Mouse (Mus musculus): ENCODE measurements around the gene Gtf2a2.
"Not testable (repeated sequence)": the region's sequence is repeated elsewhere in the genome, so short reads cannot be mapped to it uniquely, and the experiment has no call there.

Gene Gtf2a2

DNA sequence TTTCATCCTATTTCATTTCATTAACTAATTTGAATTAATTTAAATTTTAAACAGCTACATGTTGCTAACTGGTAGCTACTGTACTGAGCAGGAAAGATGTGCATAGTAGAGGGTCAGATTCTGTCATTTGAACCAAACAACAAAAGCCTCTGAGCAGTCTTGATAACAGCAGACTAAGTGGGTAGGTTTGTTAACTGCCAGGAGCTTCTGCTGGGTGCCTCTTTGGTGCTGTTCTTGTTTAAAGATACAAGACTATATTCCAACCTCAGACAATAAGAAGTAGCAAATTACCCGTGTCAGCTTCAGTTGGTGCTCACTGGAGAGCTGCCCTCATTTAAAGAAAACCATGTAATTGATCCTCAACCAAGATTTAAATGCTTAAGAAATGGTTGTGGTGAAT lies 9.3 kb downstream of the Gtf2a2 start:
- no peak for DNase-seq (ENCODE audit: low spot score)

DNA sequence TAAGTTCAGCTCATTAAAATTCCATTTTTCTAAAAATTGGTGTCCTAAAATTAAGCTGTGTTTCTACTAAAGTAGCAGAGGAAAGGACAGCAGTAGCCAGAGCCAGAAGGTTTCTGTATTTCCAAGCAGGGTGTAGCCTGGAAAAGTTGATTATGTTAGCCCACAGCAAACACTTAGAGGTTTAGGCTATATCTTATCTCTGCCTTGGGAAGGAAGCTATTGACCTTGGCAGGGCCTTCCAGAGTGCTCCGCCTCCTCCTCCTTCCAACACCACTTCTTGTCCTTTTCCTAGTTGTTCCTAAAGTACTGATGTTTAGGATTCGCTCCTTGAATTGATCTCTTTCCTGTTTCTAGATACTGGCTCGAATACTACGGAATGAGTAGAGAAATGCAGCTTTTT lies 9.7 kb downstream of the Gtf2a2 start:
- DNase-seq (ENCODE audit: low spot score): no peak

DNA sequence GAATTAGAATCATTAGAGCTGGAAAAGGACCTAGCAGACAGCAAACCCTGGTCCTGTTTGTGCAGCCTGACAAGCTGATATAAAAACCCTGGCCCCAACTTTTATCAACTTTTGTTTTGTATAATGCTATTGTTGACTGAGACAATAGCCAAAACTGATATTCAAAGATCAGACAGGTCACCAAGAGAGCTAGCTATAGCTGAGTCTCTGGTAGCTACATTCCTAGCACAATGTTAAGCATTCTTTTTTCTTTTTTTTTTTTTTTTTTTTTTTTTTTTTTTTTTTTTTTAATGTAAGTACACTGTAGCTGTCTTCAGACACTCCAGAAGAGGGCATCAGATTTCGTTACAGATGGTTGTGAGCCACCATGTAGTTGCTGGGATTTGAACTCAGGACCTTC lies 11.3 kb downstream of the Gtf2a2 start:
- DNase-seq (ENCODE audit: low spot score): not testable (repeated sequence)

DNA sequence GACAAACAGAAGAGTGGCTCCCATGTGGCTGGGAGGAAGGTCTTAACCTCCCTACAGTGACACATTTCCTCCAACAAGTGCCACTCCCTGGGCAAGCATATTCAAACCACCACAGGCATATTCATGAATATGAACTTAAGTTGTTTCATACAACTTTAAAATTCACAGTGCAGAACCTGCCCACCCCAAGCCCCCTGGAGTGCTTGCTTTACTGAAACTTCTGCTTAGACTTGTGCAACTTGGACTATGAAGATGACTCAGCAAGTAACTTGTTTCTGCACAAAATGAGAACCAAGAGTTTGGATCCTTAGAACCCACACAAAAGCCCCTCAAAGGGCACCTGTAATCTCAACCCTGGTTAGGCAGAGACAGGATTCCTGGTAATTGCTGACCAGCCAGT lies 12.3 kb downstream of the Gtf2a2 start:
- no peak for DNase-seq (ENCODE audit: low spot score)

DNA sequence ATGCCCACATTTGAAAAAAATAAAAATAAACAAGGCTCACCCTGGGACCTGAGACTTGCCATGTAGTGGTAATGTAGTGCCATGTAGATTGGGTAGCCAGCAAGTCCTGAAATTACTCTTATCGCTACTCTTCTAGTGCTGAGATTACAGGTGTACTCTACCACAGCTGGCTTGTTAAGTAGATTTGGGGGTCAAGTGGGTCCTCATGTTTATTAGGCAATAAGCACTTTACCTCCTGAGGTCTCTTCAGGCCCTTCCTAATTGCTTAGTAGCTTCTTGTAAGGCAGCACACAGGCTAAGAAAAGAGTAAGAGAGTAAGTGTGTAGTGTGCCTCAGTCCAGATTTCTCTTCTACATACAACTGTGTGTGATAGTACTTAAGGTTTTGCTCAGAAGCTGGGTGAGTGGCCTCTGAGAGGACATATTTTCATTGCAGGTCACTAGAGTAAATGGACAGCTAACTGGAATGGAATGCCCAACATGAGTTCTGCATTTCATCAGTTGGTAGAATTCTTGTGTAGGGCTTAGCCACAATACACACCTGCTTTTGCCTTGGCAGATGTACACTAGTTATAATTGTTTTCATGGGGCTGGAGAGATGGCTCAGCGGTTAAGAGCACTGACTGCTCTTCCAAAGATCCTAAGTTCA lies 13.1 kb downstream of the Gtf2a2 start:
- no peak for DNase-seq (ENCODE audit: low spot score)

DNA sequence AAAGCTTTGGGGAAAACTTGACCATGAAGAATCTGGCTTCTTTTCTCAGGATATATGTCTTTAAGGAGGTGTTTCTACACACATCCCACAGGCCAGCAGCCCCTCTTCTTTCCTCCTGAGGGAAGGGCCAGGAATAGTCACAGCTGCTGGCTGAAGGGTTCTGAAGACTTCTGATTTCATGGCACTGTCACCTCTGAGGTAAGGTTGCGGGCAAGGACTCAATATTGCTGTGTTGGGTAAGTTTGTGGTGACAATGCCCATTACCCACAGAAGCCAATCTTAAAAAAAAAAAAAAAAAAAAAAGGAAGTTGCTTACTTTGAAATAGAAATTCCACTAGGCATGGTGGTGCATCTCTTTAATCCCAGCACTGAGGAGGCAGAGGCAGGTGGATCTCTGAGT lies 19.8 kb downstream of the Gtf2a2 start:
- DNase-seq (ENCODE audit: low spot score): no peak

DNA sequence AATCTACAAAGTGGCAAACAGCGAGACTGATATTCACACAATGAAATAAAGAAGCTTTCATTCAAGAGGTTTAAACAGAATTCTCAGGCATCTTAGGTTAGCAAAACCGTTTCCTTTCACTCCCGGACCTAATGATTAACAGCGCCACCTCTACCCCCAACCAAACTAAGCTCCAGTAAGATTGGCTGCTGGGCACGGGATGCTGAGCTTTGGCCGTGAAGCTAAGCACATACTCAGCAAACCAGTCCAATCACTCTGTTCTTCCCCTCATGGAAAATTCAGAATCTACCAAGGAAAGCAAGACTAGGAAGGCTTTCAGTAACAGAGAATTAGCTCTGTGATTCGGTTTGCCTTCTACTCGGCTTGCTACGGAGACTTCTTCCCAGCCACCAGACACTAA lies 20.7 kb downstream of the Gtf2a2 start:
- DNase-seq (ENCODE audit: low spot score): no peak

DNA sequence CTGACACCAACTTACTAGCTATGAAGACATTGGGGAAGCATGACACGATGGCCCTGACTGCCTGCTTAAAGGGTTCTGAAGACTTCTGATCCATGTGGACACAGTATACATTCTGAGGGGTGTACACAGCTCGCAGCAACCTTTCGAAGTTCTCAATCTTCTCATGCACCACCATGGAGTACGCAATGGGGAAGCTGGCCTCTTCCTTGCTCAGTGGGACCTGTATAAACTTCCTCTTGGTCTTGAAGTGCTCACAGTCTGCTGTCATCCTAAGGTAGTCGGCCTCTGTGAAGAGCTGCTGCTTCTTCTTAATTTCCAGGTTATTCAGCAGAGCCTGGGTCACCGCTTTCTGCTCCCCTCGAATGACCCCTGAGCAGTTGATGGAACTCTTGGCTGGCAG lies 22.4 kb downstream of the Gtf2a2 start:
- DNase-seq (ENCODE audit: low spot score): no peak

DNA sequence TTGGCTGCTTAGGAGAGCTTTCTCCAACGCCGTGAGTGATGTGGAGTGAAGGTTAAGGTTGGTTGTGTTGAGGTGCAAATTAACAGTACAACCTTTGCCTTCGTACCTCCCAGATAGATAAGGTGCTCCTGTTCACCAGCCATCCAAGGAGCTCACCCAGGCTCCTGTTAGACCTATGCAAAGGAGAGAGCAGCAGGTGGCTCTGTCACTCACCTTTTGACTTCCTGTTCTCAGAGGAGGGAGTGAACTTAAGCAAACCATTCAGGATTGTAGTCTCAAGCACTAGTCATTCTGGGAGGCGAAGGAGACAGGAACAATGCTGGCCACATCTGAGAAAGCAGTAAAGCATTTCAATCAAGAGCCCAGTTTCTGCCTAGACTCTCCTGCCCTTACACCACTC lies 24.3 kb downstream of the Gtf2a2 start:
- DNase-seq (ENCODE audit: low spot score): no peak

DNA sequence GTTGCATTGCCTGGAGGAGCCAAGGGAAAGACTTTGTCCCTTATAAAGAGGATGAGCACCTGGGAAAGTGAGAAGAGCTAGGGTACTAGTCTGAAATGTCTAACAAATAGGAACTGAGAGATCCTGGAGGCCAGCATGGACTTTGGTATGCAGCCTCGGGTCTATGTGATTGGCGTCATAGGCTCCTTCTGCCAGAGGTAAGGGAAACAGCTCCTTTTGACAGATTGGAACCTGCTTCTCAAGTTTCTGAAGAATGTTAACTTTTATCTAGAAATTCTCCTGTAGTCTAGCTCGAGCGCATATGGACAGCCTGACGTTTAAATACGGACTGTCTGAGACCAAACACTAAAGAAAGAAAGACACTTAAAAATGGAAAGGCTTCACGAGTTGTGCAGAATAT lies 25.6 kb downstream of the Gtf2a2 start, which contains the start of gene Gcnt3:
Gcnt3 (minus strand) TSS at position 101 of the 400 bp plus-strand sequence.
- no peak for DNase-seq (ENCODE audit: low spot score)

DNA sequence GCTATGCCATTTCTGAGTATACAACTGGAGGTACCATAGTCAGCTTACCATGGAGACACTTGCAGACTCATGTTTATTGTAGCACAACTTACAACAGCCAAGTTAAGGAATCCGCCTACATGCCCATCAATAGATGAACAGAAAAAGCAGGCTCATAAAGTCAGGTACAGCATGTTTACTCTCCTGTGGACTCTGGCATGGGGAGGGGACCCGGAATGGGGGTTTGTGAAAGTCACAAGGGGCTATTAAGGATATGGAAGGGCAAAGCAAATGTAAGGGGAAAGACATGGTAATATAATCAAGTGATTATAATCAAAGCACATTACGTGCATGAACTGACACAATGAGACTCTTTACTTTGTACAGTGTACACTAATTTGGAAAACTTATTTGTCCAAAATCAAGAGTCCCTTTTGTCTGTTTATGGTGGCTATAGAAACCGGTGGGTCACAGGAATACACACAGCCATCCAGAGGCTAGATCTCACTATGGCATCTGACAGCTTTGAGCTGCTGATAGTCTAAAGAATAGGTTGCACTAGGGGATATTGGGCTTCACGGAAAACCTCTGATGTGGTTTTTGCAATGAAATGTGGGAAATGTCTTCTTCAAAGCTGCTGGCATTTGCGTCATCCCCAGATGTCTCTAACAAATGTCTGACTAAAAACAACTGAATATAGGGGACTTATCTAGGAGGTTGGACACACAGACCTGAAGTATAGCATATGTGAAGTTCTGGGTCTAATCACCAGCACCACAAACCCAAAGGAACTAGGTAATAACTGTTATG lies 27.4 kb downstream of the Gtf2a2 start:
- no peak for DNase-seq (ENCODE audit: low spot score)

DNA sequence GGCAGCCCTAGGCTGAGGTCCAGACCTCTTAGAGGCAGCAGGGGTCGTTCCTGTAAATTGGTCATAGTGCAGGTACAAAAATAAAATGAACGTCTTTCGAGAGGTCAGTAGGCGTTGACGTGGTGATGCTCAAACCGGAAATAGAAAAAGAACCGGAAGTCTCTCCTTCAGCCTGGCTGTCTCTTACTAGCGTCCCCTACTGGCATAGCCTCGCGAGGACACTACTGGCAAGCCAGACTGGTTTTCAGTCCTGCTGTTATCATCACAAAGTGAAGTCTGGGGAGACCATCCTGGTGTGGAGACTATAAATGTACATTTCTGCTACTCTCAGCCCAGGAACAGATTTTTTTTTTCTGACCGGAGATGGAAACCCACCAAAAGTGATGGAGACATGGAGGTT lies 28.2 kb downstream of the Gtf2a2 start:
- no peak for DNase-seq (ENCODE audit: low spot score)

DNA sequence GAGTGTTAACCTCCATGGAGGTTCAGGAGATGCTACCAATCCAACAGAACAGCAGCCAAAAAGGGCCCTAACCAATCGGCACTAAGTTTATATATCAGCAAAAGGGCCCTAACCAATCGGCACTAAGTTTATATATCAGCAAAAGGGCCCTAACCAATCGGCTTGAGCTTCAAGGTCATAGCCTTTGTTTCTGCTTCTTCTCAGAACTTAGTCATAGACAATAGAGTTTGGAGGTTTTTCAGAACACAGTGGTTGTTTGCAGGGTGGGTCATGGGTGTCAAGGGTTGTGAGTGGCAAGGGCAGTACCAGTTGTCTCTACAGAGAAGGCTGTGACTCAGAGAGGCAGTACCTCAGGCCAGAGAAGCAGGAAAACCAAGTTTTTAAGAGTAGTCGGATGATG lies 29.8 kb downstream of the Gtf2a2 start:
- no peak for DNase-seq (ENCODE audit: low spot score)

DNA sequence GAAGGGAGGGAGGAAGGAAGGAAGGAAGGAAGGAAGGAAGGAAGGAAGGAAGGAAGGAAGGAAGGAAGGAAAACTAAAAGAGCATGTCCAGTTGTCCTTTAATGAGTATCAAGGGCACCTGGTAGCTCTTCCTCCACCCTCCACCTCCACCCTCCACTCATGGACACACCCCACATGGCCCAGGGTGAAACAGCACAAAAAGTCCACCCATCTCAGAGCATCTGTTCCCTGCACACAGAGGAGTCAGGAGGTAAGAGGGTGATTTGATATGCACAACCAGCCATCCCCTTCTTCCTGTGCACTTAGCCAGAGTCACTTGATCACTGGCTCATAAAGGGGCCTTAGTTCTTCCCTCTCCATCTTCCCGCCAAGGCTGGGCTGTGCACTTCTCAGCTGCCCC lies 30.6 kb downstream of the Gtf2a2 start:
- no peak for DNase-seq (ENCODE audit: low spot score)

DNA sequence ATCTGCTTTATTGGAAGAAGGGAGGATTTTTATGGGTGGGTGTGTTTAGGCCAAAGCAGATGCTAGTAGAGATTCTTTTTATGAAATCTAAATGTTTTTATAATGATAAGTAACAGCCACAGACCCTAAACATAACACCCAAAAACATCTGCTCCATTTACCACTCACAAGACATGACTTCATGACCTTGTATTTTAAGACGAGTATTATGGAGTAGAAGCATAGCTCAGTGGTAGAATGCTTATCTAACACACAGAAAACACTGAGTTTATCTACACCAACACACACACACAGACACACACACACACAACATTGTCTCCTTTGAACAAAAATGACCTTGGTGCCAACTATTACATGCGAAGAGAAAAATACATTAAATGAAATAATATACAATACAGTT lies 32.5 kb downstream of the Gtf2a2 start:
- no peak for DNase-seq (ENCODE audit: low spot score)

DNA sequence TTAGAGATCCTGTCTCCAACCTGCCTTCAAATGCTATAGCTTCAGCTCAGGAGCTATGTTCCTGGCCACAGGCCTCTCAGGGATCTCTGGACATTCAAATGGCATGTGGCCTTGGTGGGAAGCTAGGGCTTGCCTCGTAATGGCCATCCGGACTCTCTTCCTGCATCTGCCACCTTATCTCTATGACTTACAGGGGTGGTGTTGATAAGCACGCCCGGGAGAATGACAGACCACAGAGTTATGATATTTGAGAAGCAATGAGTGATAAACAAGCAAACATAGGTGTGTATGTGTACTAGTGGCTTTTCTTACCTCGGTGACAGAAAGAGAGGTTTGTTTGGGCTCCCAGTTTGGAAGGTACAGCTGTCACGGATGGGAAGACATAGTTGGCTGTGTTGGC lies 33.9 kb downstream of the Gtf2a2 start:
- no peak for DNase-seq (ENCODE audit: low spot score)

DNA sequence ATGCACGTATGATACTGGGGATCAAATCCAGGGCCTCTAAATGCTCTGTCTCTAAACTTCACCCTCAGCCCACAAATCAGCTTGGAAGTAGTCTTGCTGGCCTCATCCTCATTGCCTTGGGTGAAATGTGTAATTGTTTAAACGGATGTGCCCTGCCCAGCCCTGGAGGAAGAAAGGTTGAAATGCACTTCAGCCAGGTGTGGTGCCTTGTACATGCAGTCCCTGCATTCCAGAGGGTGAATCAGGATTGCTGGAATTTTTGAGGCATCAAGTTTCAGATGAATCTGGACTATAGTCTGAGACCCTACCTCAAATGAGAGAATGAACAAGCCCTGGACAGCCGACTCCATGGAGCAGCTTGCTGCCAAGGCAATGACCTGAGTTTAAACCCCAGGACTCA lies 35.5 kb downstream of the Gtf2a2 start:
- no peak for DNase-seq (ENCODE audit: low spot score)

DNA sequence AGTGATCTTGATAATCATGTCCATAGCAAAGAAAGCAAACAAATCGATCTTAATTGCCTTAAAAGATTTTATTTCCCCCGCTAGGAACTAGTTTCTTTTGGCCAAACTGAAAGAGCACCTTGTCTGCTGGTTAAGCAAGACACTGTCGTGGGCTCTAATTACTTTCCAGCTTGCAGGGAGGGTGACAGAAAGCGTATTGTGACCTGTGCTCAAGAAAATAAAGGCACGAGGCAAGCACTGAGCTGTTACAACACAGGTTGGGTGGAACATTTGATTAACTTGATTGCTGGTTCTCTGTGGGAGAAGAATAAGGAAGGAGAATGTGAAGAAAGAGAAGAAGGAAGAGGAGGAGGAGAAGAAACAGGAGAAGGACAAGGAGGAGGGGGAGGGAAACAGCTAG lies 35.9 kb downstream of the Gtf2a2 start:
- DNase-seq (ENCODE audit: low spot score): no peak

DNA sequence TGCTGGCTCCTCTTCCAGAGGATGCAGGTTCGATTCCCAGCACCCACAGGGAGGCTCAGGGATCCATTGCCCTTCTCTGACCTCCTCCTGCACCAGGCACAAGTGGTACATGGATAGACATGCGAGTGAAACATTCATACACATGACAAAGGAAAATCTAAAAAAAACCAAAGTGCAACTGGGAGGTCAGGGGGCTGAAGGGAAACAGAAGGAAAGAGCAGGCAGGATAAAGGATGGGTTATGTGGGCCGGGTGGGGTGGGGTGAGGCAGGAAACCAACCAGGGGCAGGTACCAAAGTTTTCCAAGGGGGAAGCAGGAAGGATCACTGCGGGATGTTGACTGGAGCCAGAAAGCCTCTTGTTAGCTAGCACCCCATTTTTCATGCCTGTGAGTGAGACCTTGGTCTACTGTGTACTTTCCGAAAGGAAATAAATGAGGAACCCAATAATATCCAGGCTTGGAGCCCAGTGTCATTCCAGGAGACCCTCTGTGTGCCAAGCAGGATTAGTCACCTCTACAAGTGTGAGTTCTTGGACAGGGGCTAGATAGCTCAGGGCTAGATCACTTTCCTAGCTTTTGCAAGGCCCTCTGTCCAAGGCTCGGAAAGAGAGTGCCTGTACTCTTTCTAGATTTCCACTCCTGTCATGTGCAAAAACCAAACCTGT lies 36.5 kb downstream of the Gtf2a2 start:
- no peak for DNase-seq (ENCODE audit: low spot score)

DNA sequence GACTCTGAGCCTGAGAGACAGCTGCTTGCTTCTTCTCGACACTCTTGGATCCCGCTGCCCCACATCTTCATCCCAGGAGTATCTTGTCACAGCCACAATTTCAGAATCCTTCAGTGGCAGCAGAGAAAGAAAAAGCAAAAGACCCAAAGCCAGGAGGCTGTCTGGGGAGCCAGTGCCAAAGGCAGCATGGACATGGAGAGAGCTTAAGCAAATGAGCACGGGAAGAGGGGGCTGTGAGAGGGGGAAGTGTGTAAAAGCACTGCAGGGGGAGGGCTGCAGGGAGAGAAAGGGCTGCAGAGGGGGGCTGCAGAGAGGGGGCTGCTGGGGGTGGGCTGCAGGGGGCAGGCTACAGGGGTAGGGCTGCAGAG lies 37.0 kb downstream of the Gtf2a2 start:
- DNase-seq (ENCODE audit: low spot score): no peak

DNA sequence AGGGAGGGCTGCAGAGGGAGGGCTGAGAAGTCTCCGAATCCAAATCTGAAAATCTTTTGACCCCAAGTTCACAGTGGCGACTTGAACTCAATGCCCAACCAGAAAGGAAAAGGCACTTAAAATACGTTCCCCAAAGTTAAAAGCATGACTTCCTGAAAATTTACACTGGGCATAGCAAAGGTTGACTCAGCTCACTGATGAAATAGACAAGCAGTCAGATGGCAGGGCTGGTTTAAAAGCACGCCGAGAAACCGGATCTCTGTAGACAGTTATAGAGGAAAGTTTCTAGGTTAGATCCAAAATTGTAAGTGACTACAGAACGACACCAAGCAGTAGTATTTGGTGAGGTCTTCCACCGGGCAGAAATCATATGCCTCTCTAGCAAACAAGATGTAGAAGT lies 37.5 kb downstream of the Gtf2a2 start:
- DNase-seq (ENCODE audit: low spot score): no peak

DNA sequence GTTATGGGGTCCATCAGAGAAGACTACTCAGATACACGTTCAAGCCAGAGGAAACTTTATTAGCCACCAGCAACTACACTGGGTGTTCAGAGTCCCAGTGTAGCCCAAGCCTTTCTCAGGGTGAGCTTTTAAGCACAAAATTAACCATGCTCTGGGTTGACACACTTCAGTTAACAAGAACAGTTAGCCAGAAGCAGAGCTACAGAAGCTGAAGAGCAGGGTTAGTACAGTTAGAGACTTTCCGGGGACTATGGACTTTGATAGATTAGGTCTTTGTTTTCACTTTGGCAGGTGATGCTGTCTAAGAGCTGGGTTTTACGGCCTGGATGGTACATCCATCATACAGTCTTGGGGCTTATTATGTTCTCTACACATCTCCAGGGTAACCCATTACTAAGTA lies 40.4 kb downstream of the Gtf2a2 start:
- no peak for DNase-seq (ENCODE audit: low spot score)

DNA sequence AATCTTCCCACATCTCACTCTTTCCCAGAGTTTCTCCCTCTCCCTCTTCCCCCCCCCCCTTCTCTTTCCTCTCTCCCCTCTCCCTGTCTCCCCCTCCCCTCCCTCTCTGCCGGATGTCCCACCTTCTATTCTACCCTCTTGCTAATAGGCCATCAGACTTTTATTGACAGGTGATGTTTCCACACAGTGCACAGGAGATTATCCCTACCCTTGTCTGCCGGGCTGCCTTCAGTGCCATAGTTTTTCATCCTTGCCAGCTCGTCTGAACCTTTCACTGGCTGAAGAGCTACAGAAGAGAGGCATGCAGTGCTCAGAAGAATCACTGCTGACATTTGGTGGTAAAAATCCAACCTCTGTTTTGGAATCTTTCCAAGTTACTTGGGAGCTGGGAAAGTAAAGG lies 41.1 kb downstream of the Gtf2a2 start:
- DNase-seq (ENCODE audit: low spot score): no peak

DNA sequence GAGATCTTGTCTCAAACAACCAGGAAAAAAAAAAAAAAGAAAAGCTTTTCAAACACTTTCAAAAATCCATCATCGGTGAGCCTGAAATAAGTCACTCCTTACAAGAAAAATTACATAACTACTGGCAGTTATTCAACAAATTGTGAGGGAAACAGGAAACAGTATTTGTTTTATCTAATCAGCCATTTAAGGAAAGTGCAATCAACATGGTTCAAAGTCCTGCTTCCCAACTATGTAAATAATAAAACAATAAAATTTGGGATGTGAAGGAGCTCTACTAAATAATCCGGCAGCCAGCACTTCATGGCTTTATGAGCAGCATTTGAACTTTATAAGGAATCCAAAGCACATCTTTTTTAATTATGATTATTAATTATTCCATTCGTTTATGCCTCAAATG lies 49.7 kb downstream of the Gtf2a2 start:
- no peak for DNase-seq (ENCODE audit: low spot score)

All from ovary, postnatal 10 days (tissue).